Mouse (Mus musculus): Measurements from ENCODE around the gene Tpm1.

The Tpm1 gene

DNA sequence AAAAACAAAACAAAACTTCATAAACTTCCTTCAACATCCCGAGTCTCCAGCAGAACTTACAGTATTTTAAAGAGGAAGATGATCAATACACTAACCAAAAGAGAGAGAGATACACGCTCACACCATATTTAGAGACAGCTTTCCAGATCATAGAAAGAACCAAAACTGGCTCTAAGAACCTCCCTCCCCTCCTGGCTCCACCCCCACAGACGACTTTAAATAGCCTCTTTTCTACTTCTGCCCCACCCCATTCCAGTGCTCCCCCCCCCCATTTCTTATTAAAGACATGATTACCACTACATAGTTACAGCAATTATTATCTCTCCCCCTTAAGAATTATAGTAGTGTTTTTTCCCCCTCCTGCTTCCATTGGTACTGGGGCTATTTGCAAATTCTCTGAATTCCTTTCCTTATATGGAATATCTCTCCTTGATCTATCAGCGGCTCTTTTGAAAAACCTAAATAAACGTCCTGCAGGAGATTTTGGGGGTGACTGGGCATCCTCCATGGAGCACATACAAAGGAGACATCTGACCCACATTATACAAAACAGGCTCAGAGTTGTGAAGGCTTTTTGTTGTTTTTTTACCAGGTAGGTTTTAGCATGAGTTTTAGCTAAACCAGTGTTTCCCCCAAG lies 3.1 kb downstream of the Tpm1 start:
- DNase-seq, result no peak

DNA sequence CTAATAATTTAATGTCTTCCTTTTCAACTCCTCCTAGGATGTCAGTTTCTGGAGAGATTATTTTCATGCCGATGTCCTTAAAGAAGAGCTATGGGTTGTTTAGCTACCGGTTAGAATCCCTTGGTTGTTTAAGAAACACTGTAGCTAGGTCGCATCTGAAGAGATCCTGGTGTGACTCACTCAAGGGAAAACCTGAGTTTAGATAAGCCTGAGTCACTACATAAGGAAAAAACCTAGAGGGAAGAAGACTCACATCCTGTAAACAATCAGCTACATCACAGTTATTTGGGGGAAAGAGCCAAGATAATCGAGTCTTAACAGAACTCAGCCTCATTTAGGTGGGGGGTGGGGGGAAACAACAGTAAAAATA lies 3.9 kb downstream of the Tpm1 start:
- DNase-seq, result no peak

DNA sequence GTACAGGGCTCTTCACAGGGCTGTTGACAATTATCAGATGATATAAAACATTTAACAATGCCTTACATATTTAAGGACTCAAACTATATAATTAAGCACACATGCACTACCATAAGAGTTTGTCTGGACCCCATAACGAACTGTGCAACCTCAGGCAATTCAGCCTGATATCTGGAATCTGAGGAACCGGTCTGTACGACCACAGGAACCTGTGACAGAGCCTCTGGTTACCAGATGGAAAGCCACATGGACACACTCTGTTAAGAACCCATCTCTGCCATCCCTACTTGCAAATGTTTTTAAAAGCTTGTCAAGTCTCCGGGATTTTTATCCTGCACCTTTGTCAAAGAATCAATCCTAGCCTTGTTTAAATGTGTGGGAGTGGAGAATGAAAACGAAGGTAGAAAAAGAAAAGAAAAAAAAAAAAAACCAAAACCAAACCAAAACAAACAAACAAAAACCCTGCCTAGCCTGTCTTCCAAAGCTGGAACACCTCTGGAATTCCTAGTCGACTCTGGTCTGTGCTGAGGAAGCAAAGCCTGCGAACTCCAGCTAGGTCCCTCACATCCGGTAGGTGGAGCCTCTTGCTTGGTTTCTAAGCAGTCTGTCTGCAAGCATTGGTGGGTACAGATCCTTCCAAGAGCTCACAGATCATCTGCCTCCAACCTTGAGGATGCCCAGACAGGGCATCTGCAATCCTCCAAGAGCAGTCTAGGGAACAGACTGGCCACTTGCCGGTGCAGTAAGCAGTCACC lies 4.5 kb downstream of the Tpm1 start:
- DNase-seq, result peak; percentile 78

GRCm38 (mm10) chr9:67043231-67044199 lies 5.7 kb downstream of the Tpm1 start:
- DNase-seq, result peak; percentile 99

GRCm38 (mm10) chr9:67042813-67043207 lies 6.4 kb downstream of the Tpm1 start:
- DNase-seq, result no peak

DNA sequence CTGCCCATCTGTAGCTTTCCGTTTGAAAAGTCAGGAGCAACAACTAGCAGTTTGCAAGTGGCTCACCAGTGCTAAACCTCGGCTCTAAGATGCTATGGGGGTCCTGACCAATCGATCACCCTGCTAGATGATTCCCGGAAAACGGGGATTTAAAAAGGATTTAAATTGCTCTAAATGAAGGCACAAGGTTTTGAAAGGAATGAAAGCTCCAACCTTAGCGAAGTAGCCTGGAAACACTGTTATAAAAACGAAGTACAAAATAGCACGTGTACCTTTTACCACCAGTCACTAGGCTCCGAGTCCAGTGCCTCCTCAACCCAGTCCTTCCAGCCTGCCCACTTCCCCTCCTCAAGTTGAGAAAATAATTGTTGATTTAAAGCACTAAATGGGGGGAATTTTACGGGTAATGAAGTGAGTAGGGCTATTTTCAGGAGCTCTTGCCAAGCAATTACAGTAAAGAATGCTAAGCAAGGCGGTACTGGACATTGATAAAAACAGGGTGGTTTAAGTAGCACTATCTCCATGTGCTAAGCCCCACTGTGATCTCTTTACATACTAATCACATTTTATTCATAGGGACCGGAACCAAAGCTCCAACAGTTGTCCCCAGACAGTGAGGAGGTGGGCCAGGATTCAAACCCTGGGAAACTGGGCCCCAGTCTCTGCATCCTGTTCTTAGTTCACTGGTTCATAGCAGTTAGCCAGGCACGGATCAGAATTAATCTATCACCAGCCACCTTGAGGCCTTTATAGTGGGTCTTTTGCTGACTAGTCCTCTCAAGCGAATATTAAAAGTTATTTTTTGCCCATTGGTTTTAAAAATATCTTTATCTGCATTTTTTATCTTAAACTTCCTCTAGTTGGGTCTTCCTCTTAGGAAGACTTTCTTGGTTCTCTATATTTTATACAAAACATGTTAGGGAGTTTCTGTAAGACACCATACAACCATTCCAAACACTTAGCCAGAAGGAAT lies 7.1 kb downstream of the Tpm1 start:
- no peak for DNase-seq

DNA sequence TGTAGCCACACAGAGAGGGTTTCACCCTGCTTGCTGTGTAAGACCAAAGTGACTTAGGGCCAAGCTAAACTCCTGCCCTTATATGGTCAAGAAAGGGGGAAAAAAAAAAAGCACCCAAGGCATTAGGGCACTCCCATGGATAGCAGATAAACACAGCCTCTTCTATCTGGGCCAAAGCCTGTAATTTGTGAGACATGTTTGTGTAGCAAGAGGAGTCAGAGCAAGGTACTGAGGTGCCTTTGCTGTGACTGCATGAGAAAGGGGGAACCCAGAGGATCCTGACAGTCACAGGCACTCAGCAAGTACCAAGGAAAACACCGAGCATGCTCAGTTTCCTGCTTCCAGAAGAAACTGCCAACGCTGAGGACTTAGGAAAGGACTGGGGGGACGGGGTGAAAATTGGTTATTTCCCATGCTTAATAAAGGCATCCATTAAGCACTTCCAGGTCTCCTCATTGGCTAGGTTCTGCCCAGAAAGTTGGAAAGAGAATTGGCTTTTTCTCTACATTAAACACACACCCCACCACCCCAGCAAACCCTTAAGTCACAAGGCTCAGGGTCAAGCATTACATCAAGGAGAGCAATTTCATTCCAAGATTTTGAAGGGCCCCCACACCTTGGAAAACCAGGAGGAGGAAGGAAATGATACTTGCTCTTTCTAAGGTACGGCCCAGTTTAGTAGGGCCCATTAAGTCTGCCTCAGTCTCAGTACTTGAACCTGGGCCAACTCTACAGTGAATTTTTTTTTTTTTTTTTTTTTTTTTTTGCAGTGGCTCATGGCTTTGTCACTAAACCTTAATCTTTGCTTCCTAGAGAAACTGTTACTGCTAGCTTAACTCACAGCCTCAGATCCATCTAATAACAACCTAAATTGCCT lies 8.0 kb downstream of the Tpm1 start:
- DNase-seq, result peak; percentile 28

DNA sequence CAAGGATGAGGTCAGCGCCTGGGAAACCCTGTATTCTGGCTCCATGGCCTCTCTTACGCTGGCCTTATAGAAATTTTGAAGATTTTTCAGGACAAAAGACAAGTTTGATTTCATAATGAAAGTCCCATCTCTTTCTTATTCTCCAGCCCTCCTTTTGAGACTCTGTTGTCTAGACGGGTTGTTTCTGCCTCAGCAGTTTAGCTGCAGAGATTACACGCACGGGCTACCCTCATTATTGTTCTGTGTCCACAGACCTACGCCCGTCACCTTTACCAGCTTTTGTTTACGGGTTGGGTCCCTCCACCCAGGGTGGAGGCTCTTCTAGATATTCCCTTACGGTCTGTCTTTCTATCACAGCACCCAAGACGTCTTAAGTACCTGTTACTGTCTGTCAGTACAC lies 9.3 kb downstream of the Tpm1 start:
- DNase-seq, result no peak

- DNase-seq, result no peak
Measured at GRCm38 (mm10) chr9:67038686-67039085, 10.5 kb downstream of the Tpm1 start.

GRCm38 (mm10) chr9:67037666-67038065 lies 11.5 kb downstream of the Tpm1 start:
- no peak for DNase-seq

DNA sequence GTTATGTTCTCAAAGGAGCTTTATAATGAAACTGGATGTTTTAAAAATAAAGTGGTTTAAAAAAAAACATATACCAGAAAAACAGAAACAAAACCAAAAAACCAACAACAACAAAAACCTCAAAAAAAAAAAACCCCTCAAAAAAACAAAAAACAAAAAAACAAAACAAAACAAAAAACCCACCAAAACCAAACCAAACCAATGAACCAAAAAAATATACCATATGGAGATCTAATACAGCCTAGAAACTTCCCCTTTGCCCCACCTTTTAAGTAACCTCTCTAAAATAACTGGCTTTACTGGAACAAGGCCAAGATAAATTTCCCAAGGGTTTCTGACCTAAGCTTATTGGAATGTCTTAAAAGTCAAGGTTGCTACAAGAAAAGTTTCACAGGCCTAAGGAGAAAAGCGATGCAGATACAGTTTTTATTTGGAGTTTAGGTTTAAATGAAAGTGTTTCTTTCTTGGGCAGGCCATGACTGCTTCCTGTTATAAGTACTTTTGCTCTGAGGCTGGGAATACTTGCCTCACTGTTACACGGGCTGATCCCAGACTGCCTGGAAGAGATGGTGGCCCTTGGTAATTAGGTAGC lies 12.6 kb downstream of the Tpm1 start:
- DNase-seq, result no peak

GRCm38 (mm10) chr9:67035957-67036451 lies 13.2 kb downstream of the Tpm1 start:
- DNase-seq, result peak; percentile 93

- peak; percentile 36 for DNase-seq
Measured at GRCm38 (mm10) chr9:67034677-67035076, 14.5 kb downstream of the Tpm1 start.

GRCm38 (mm10) chr9:67033016-67033415 lies 16.2 kb downstream of the Tpm1 start:
- no peak for DNase-seq

DNA sequence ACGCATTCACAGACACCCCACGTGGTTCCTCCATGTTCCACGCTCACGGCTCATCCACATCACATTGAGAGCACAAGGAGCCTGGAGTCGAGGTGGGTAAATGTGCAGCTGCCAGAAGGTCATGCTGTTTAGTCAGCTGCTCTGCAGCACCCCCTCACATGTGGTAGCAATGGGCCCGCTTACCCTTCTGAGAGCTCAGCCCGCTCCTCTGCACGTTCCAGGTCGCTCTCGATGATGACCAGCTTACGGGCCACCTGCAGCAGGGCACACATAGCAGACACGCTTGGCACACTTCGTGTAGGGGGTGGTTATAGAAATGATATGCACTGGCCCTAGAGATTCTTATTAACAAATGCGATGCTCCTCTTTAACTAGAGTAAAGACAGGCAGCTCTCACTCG lies 16.6 kb downstream of the Tpm1 start:
- no peak for DNase-seq

DNA sequence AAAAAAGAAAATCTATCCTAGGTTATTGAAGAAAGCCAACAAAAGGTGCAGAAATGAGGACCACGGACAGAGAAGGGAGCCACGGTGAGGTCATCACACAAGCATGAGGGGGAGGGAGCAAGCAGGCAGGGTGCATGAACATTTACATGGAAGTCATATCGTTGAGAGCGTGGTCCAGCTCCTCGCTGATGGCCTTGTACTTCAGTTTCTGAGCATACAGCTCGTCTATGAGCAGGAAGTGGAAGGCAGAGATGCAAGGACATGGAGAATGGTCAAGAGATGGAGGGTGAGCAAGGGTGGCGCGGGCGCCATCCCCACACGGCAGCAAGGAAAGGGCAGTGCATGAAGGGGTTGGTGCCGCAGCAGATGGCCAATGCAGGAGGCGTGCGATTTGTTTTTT lies 19.7 kb downstream of the Tpm1 start:
- no peak for DNase-seq

GRCm38 (mm10) chr9:67028929-67029328 lies 20.3 kb downstream of the Tpm1 start:
- DNase-seq, result no peak

- DNase-seq, result no peak
Measured at GRCm38 (mm10) chr9:67028133-67028724, 21.0 kb downstream of the Tpm1 start.

- no peak for DNase-seq
Measured at GRCm38 (mm10) chr9:67026890-67027289, 22.3 kb downstream of the Tpm1 start.

DNA sequence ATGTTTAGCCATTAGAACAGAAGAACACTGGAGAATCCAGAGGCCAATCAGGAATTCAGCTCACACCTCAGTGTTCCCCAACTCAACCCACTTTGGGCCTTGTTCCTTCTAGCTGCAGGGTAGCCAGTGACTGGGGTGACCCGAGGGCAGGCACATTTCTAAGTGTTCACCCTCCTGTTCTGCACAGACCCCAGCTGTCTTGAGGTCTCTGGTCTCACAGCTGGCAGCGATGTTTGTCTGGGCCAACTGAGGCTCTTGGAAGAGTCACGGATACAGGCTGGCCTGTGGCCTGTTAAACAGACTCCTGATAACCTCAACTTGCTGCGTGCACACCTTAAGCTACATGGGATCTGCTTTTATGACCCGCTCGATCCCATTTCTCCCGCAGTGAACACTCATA lies 23.1 kb downstream of the Tpm1 start:
- DNase-seq, result no peak
